Mouse (Mus musculus) forebrain, embryonic 11.5 days (tissue): ENCODE measurements at regions not wholly inside any gene's neighbourhood (a gene's known extent, or its start where the extent isn't known, plus 50 kb on each side); places are given as distances from the start of the nearest gene placed in this dataset.

Experiments used
- ATAC-seq: fragments of 200-750 bp; cut with Nextera tagmentation; replicated peaks from 2 replicates; pipeline ENCODE4 v1.8.0; 2017; ENCODE audit warnings: moderate TSS enrichment; ENCODE audit not compliant: low FRiP score
- DNase-seq: peaks from one replicate; pipeline ENCODE4 v3.0.0-alpha.2; 2017; ENCODE audit warnings: low spot score
- H3K27ac ChIP-seq: fragments of 300-500 bp; sonication (generic); 2 replicates; pipeline ENCODE4 v1.5.1; 2014; ENCODE audit warnings: low read depth, low read length
- H3K27me3 ChIP-seq: fragments of 300-500 bp; sonication (generic); 2 replicates; pipeline ENCODE4 v1.6.1; 2014; ENCODE audit warnings: mild to moderate bottlenecking, low read length, mixed read lengths; ENCODE audit not compliant: control insufficient read depth, insufficient read depth
- H3K36me3 ChIP-seq: fragments of 300-500 bp; sonication (generic); 2 replicates; pipeline ENCODE4 v1.6.1; 2014; ENCODE audit warnings: mild to moderate bottlenecking, low read length, moderate library complexity, mixed read lengths; ENCODE audit not compliant: control insufficient read depth, insufficient read depth
- H3K4me1 ChIP-seq: fragments of 300-500 bp; sonication (generic); replicated peaks from 2 replicates; pipeline ENCODE4 v1.6.1; 2014; ENCODE audit warnings: low read length, mixed read lengths; ENCODE audit not compliant: control insufficient read depth, insufficient read depth
- H3K4me2 ChIP-seq: fragments of 300-500 bp; sonication (generic); 2 replicates; pipeline ENCODE4 v1.6.1; 2014; ENCODE audit warnings: low read depth, mild to moderate bottlenecking, low read length, moderate library complexity, mixed read lengths; ENCODE audit not compliant: severe bottlenecking
- H3K4me3 ChIP-seq: fragments of 300-500 bp; sonication (generic); 2 replicates; pipeline ENCODE4 v1.5.1; 2014; ENCODE audit warnings: low read depth, low read length
- H3K9ac ChIP-seq: fragments of 300-500 bp; sonication (generic); 2 replicates; pipeline ENCODE4 v1.6.1; 2014; ENCODE audit warnings: low read length
- H3K9me3 ChIP-seq: fragments of 300-500 bp; sonication (generic); 2 replicates; pipeline ENCODE4 v1.6.1; 2016; ENCODE audit warnings: low read length, mixed read lengths; ENCODE audit not compliant: control insufficient read depth
- WGBS: fragments of 180-500 bp; shearing (Covaris S2); extraction: QIAGEN DNeasy Blood & Tissue Kit; methylation state at CpG from one replicate; pipeline ENCODE4 v1.1.7; 2014; 5-methylcytosine and 5-hydroxymethylcytosine counted together

DNA sequence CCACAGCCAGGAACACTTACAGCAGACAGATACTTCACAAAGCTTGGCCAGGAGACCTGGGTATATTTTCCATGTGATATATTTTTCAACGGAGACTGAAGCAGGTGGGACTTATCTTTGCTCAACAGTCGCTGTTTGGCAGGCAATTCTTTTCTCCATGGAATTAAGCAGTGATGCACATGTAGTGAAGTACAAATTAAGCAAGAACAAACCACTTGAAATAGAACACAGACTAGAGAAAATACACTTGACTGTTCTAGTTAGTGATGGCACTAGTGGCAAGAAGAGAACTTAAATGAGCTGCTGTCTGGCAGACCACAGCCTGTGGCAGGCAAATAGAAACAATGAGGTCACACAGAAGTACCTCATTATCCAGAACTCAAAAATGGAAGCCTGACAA lies 57.8 kb upstream of the P3h2 start:
- Histone ChIP-seq H3K36me3 (no peaks in the 10 kb centered on the region), H3K9ac (no peak overlapping the region), H3K9me3 (no peaks in the 10 kb centered on the region), H3K27me3 (no peaks in the 10 kb centered on the region), H3K4me2 (no peak overlapping the region), H3K4me3 (no peak overlapping the region), H3K27ac (no peak overlapping the region), H3K4me1 (no peaks in the 10 kb centered on the region)
- DNase-seq (no peak), ATAC-seq (no peak)
- 75% methylated on average over 2 of the region's 2 CpGs for whole genome bisulfite sequencing

- Histone ChIP-seq H3K36me3 (no peaks in the 10 kb centered on the region), H3K4me1 (no peaks in the 10 kb centered on the region), H3K4me2 (no peak overlapping the region), H3K4me3 (no peak overlapping the region), H3K27me3 (no peaks in the 10 kb centered on the region), H3K27ac (no peak overlapping the region), H3K9me3 (no peaks in the 10 kb centered on the region), H3K9ac (no peak overlapping the region)
- ATAC-seq = no peak
- DNase-seq = no peak
- 87% methylated on average over 5 of the region's 5 CpGs for WGBS
Observed at GRCm38 (mm10) chr16:26157606-26158005, 52.0 kb upstream of the P3h2 start.
